Mouse (Mus musculus) liver, adult 2 months (tissue): Measurements from ENCODE around the gene Fam92b.

Experiments
- CTCF ChIP-seq: fragments of 200-500 bp; IDR thresholded peaks from 2 replicates; pipeline ENCODE4 v1.5.1; 2011; ENCODE audit warnings: low read depth, low read length, control low read depth
- POLR2A ChIP-seq: fragments of 200-500 bp; IDR thresholded peaks from 2 replicates; pipeline ENCODE4 v1.6.1; 2011; ENCODE audit warnings: low read length, control low read depth; ENCODE audit not compliant: insufficient read depth; ENCODE audit errors: extremely low read depth

- TF ChIP-seq POLR2A, result no peak
- no peak for TF ChIP-seq CTCF
Measured at GRCm38 (mm10) chr8:120118847-120119246, 58.4 kb downstream of the Fam92b start.
